Mouse (Mus musculus): Measurements from ENCODE around the gene Mgat5b. TPM values are rescaled to one million over a fixed set of nuclear protein-coding genes. Genes with fewer than 3 reads are reported as not detected.

The Mgat5b gene
- polyA plus RNA-seq (2014; fragmentation: Nextera tagmentation; extraction: Ambion mirVana): 0.35 and 0.50 TPM in 2 replicates

GRCm38 (mm10) chr11:116918323-116919185 is at the start of gene Mgat5b:
TSS of gene Mgat5b (plus strand) at chr11:116918863.
- H3K27ac ChIP-seq (replicated peaks in 1 of 2; ENCODE audit: control insufficient read depth in 1 of 2, insufficient read depth in 1 of 2, low read depth in 2 of 2, low read length in 2 of 2): no peak within 1 kb of the TSS
- WGBS: 2% methylated on average over 61 of the region's 90 CpGs
- peak within 1 kb of the TSS; percentile 51 to 64 for H3K4me3 ChIP-seq (ENCODE audit: control insufficient read depth in 1 of 2, insufficient read depth in 1 of 2, low read depth in 1 of 2, low read length in 2 of 2)
- H3K4me2 ChIP-seq (ENCODE audit: low read length): peak within 1 kb of the TSS; percentile 100
- H3K36me3 ChIP-seq (ENCODE audit: control insufficient read depth, insufficient read depth, low read length): no peaks in the 10 kb centered on the region
- peak within 1 kb of the TSS; percentile 68 for H3K9ac ChIP-seq (ENCODE audit: low read length)
- H3K4me1 ChIP-seq (ENCODE audit: control insufficient read depth in 2 of 2, insufficient read depth in 2 of 2, low read length in 2 of 2): peaks cover 10 to 18% of the 10 kb centered on the region in 2 experiments
- H3K9me3 ChIP-seq (ENCODE audit: control insufficient read depth, low read length): no peaks in the 10 kb centered on the region
- peaks cover 61% of the 10 kb centered on the region for H3K27me3 ChIP-seq (ENCODE audit: control insufficient read depth, insufficient read depth, low read length)
- ATAC-seq (ENCODE audit: insufficient number of reproducible peaks, insufficient read depth, low FRiP score, low read depth): peak; percentile 62

GRCm38 (mm10) chr11:116869223-116869622 is 49.4 kb upstream of the Mgat5b start:
- Histone ChIP-seq H3K9me3 (ENCODE audit: control insufficient read depth, low read length) (no peaks in the 10 kb centered on the region), H3K27ac (replicated peaks in 1 of 2; ENCODE audit: control insufficient read depth in 1 of 2, insufficient read depth in 1 of 2, low read depth in 2 of 2, low read length in 2 of 2) (no peak overlapping the region), H3K9ac (ENCODE audit: low read length) (no peak overlapping the region), H3K36me3 (ENCODE audit: control insufficient read depth, insufficient read depth, low read length) (peaks cover 74% of the 10 kb centered on the region), H3K4me3 (ENCODE audit: control insufficient read depth in 1 of 2, insufficient read depth in 1 of 2, low read depth in 1 of 2, low read length in 2 of 2) (no peak overlapping the region), H3K27me3 (ENCODE audit: control insufficient read depth, insufficient read depth, low read length) (no peaks in the 10 kb centered on the region), H3K4me2 (ENCODE audit: low read length) (no peak overlapping the region), H3K4me1 (ENCODE audit: control insufficient read depth in 2 of 2, insufficient read depth in 2 of 2, low read length in 2 of 2) (peaks cover 6 to 15% of the 10 kb centered on the region in 2 experiments)
- ATAC-seq (ENCODE audit: insufficient number of reproducible peaks, insufficient read depth, low FRiP score, low read depth): no peak
- 62% methylated on average over 8 of the region's 8 CpGs for WGBS

- no peak for ATAC-seq (ENCODE audit: insufficient number of reproducible peaks, insufficient read depth, low FRiP score, low read depth)
- no peaks in the 10 kb centered on the region for H3K9me3 ChIP-seq (ENCODE audit: control insufficient read depth, low read length)
- no peak overlapping the region for H3K4me3 ChIP-seq (ENCODE audit: control insufficient read depth in 1 of 2, insufficient read depth in 1 of 2, low read depth in 1 of 2, low read length in 2 of 2)
- H3K4me1 ChIP-seq (ENCODE audit: control insufficient read depth in 2 of 2, insufficient read depth in 2 of 2, low read length in 2 of 2): peaks cover 2 to 11% of the 10 kb centered on the region in 2 experiments; a peak in 3 of 4 replicates
- 80% methylated on average over 4 of the region's 4 CpGs for WGBS
- no peaks in the 10 kb centered on the region for H3K27me3 ChIP-seq (ENCODE audit: control insufficient read depth, insufficient read depth, low read length)
- no peak overlapping the region for H3K27ac ChIP-seq (replicated peaks in 1 of 2; ENCODE audit: control insufficient read depth in 1 of 2, insufficient read depth in 1 of 2, low read depth in 2 of 2, low read length in 2 of 2)
- no peak overlapping the region for H3K4me2 ChIP-seq (ENCODE audit: low read length)
- peaks cover 79% of the 10 kb centered on the region for H3K36me3 ChIP-seq (ENCODE audit: control insufficient read depth, insufficient read depth, low read length)
- no peak overlapping the region for H3K9ac ChIP-seq (ENCODE audit: low read length)
These were observed 49.0 kb upstream of the Mgat5b start for GRCm38 (mm10) chr11:116869641-116870040.

GRCm38 (mm10) chr11:116871538-116871937 is 47.1 kb upstream of the Mgat5b start:
- H3K36me3 ChIP-seq (ENCODE audit: control insufficient read depth, insufficient read depth, low read length): peaks cover 67% of the 10 kb centered on the region
- H3K4me1 ChIP-seq (ENCODE audit: control insufficient read depth in 2 of 2, insufficient read depth in 2 of 2, low read length in 2 of 2): peaks cover 2 to 6% of the 10 kb centered on the region in 2 experiments; a peak in 1 of 4 replicates
- H3K4me3 ChIP-seq (ENCODE audit: control insufficient read depth in 1 of 2, insufficient read depth in 1 of 2, low read depth in 1 of 2, low read length in 2 of 2): no peak overlapping the region
- no peak overlapping the region for H3K4me2 ChIP-seq (ENCODE audit: low read length)
- H3K9ac ChIP-seq (ENCODE audit: low read length): no peak overlapping the region
- ATAC-seq (ENCODE audit: insufficient number of reproducible peaks, insufficient read depth, low FRiP score, low read depth): no peak
- no peak overlapping the region for H3K27ac ChIP-seq (replicated peaks in 1 of 2; ENCODE audit: control insufficient read depth in 1 of 2, insufficient read depth in 1 of 2, low read depth in 2 of 2, low read length in 2 of 2)
- H3K27me3 ChIP-seq (ENCODE audit: control insufficient read depth, insufficient read depth, low read length): no peaks in the 10 kb centered on the region
- H3K9me3 ChIP-seq (ENCODE audit: control insufficient read depth, low read length): no peaks in the 10 kb centered on the region
- WGBS: 88% methylated on average over 9 of the region's 9 CpGs

- ATAC-seq (ENCODE audit: insufficient number of reproducible peaks, insufficient read depth, low FRiP score, low read depth): no peak
- Histone ChIP-seq H3K27ac (replicated peaks in 1 of 2; ENCODE audit: control insufficient read depth in 1 of 2, insufficient read depth in 1 of 2, low read depth in 2 of 2, low read length in 2 of 2) (no peak overlapping the region), H3K4me3 (ENCODE audit: control insufficient read depth in 1 of 2, insufficient read depth in 1 of 2, low read depth in 1 of 2, low read length in 2 of 2) (no peak overlapping the region), H3K27me3 (ENCODE audit: control insufficient read depth, insufficient read depth, low read length) (no peaks in the 10 kb centered on the region), H3K9me3 (ENCODE audit: control insufficient read depth, low read length) (no peaks in the 10 kb centered on the region), H3K4me2 (ENCODE audit: low read length) (no peak overlapping the region), H3K36me3 (ENCODE audit: control insufficient read depth, insufficient read depth, low read length) (peaks cover 55% of the 10 kb centered on the region), H3K9ac (ENCODE audit: low read length) (no peak overlapping the region), H3K4me1 (ENCODE audit: control insufficient read depth in 2 of 2, insufficient read depth in 2 of 2, low read length in 2 of 2) (peaks cover 0 to 2% of the 10 kb centered on the region in 2 experiments; a peak in 1 of 4 replicates)
- WGBS: 93% methylated on average over 20 of the region's 20 CpGs
These were observed 44.7 kb upstream of the Mgat5b start for GRCm38 (mm10) chr11:116873987-116874386.

- H3K4me2 ChIP-seq (ENCODE audit: low read length): no peak overlapping the region
- no peaks in the 10 kb centered on the region for H3K4me1 ChIP-seq (ENCODE audit: control insufficient read depth in 2 of 2, insufficient read depth in 2 of 2, low read length in 2 of 2)
- no peaks in the 10 kb centered on the region for H3K9me3 ChIP-seq (ENCODE audit: control insufficient read depth, low read length)
- 87% methylated on average over 8 of the region's 8 CpGs for WGBS
- H3K27ac ChIP-seq (replicated peaks in 1 of 2; ENCODE audit: control insufficient read depth in 1 of 2, insufficient read depth in 1 of 2, low read depth in 2 of 2, low read length in 2 of 2): no peak overlapping the region
- no peaks in the 10 kb centered on the region for H3K27me3 ChIP-seq (ENCODE audit: control insufficient read depth, insufficient read depth, low read length)
- ATAC-seq (ENCODE audit: insufficient number of reproducible peaks, insufficient read depth, low FRiP score, low read depth): no peak
- no peak overlapping the region for H3K9ac ChIP-seq (ENCODE audit: low read length)
- no peak overlapping the region for H3K4me3 ChIP-seq (ENCODE audit: control insufficient read depth in 1 of 2, insufficient read depth in 1 of 2, low read depth in 1 of 2, low read length in 2 of 2)
- H3K36me3 ChIP-seq (ENCODE audit: control insufficient read depth, insufficient read depth, low read length): peaks cover 18% of the 10 kb centered on the region
These were observed 40.2 kb upstream of the Mgat5b start for GRCm38 (mm10) chr11:116878454-116878853.

GRCm38 (mm10) chr11:116880839-116881238 is 37.8 kb upstream of the Mgat5b start:
- Histone ChIP-seq H3K9me3 (ENCODE audit: control insufficient read depth, low read length) (no peaks in the 10 kb centered on the region), H3K4me2 (ENCODE audit: low read length) (no peak overlapping the region), H3K36me3 (ENCODE audit: control insufficient read depth, insufficient read depth, low read length) (no peaks in the 10 kb centered on the region), H3K27ac (replicated peaks in 1 of 2; ENCODE audit: control insufficient read depth in 1 of 2, insufficient read depth in 1 of 2, low read depth in 2 of 2, low read length in 2 of 2) (no peak overlapping the region), H3K9ac (ENCODE audit: low read length) (no peak overlapping the region), H3K27me3 (ENCODE audit: control insufficient read depth, insufficient read depth, low read length) (no peaks in the 10 kb centered on the region), H3K4me1 (ENCODE audit: control insufficient read depth in 2 of 2, insufficient read depth in 2 of 2, low read length in 2 of 2) (peaks cover 0 to 5% of the 10 kb centered on the region in 2 experiments; a peak in 2 of 4 replicates), H3K4me3 (ENCODE audit: control insufficient read depth in 1 of 2, insufficient read depth in 1 of 2, low read depth in 1 of 2, low read length in 2 of 2) (no peak overlapping the region)
- WGBS: 76% methylated on average over 7 of the region's 7 CpGs
- ATAC-seq (ENCODE audit: insufficient number of reproducible peaks, insufficient read depth, low FRiP score, low read depth): no peak
